Mouse (Mus musculus): ENCODE measurements at regions not wholly inside any gene's neighbourhood (a gene's known extent, or its start where the extent isn't known, plus 50 kb on each side); places are given as distances from the start of the nearest gene placed in this dataset.
A peak's percentile ranks its signal among the peaks of the same experiment; 100 is the strongest.

- H3K9me3 ChIP-seq (replicated peaks), result no peaks in the 10 kb centered on the region
- H3K4me3 ChIP-seq, result no peak overlapping the region
- H3K4me2 ChIP-seq, result no peak overlapping the region
- no peaks in the 10 kb centered on the region for H3K27me3 ChIP-seq (replicated peaks)
- H3K9ac ChIP-seq, result no peak overlapping the region
- H3K27ac ChIP-seq, result no peak overlapping the region
- H3K36me3 ChIP-seq, result no peaks in the 10 kb centered on the region
- H3K4me1 ChIP-seq, result peaks cover 6% of the 10 kb centered on the region; the same call in 1 of the 2 replicates
- no peak for ATAC-seq
- 39% methylated on average over 11 of the region's 11 CpGs for WGBS (ENCODE audit: insufficient replicate concordance)
Measured at GRCm38 (mm10) chr4:9125236-9125963, 886.6 kb upstream of the Car8 start.

GRCm38 (mm10) chr4:9124586-9125232 is 885.9 kb upstream of the Car8 start:
- no peaks in the 10 kb centered on the region for H3K36me3 ChIP-seq
- WGBS (ENCODE audit: insufficient replicate concordance), result 81% methylated on average over 4 of the region's 4 CpGs
- H3K9ac ChIP-seq, result no peak overlapping the region
- peaks cover 6% of the 10 kb centered on the region; the same call in 1 of the 2 replicates for H3K4me1 ChIP-seq
- no peaks in the 10 kb centered on the region for H3K27me3 ChIP-seq (replicated peaks)
- H3K4me3 ChIP-seq, result no peak overlapping the region
- no peak overlapping the region for H3K4me2 ChIP-seq
- H3K27ac ChIP-seq, result no peak overlapping the region
- ATAC-seq, result no peak
- no peaks in the 10 kb centered on the region for H3K9me3 ChIP-seq (replicated peaks)

- no peak overlapping the region for H3K9ac ChIP-seq
- H3K27ac ChIP-seq, result no peak overlapping the region
- H3K4me3 ChIP-seq, result no peak overlapping the region
- no peaks in the 10 kb centered on the region for H3K36me3 ChIP-seq
- H3K27me3 ChIP-seq (replicated peaks), result no peaks in the 10 kb centered on the region
- H3K4me2 ChIP-seq, result no peak overlapping the region
- peaks cover 6% of the 10 kb centered on the region; the same call in 1 of the 2 replicates for H3K4me1 ChIP-seq
- ATAC-seq, result no peak
- no peaks in the 10 kb centered on the region for H3K9me3 ChIP-seq (replicated peaks)
- 52% methylated on average over 5 of the region's 5 CpGs for WGBS (ENCODE audit: insufficient replicate concordance)
Measured at GRCm38 (mm10) chr4:9124109-9124508, 885.3 kb upstream of the Car8 start.

- no peaks in the 10 kb centered on the region for H3K27me3 ChIP-seq (replicated peaks)
- no peaks in the 10 kb centered on the region for H3K9me3 ChIP-seq (replicated peaks)
- H3K4me2 ChIP-seq, result no peak overlapping the region
- ATAC-seq, result no peak
- no peak overlapping the region for H3K4me3 ChIP-seq
- peaks cover 7% of the 10 kb centered on the region; the same call in 1 of the 2 replicates for H3K4me1 ChIP-seq
- no peak overlapping the region for H3K9ac ChIP-seq
- 57% methylated on average over 9 of the region's 9 CpGs for WGBS (ENCODE audit: insufficient replicate concordance)
- H3K27ac ChIP-seq, result no peak overlapping the region
- H3K36me3 ChIP-seq, result no peaks in the 10 kb centered on the region
Measured at GRCm38 (mm10) chr4:9123396-9124031, 884.7 kb upstream of the Car8 start.

GRCm38 (mm10) chr4:9122639-9123286 is 883.9 kb upstream of the Car8 start:
- ATAC-seq, result no peak
- no peaks in the 10 kb centered on the region for H3K27me3 ChIP-seq (replicated peaks)

GRCm38 (mm10) chr4:9116955-9117647 is 878.3 kb upstream of the Car8 start:
- 61% methylated on average over 4 of the region's 4 CpGs for WGBS (ENCODE audit: insufficient replicate concordance)
- peak; percentile 71 for ATAC-seq

More at GRCm38 (mm10) chr4:9122639-9123286, 883.9 kb upstream of the Car8 start:
- Histone ChIP-seq H3K27ac (no peak overlapping the region), H3K9me3 (replicated peaks) (no peaks in the 10 kb centered on the region), H3K9ac (no peak overlapping the region), H3K4me2 (no peak overlapping the region), H3K4me3 (no peak overlapping the region), H3K4me1 (peaks cover 10% of the 10 kb centered on the region; the same call in 1 of the 2 replicates), H3K36me3 (no peaks in the 10 kb centered on the region)
- WGBS (ENCODE audit: insufficient replicate concordance), result 62% methylated on average over 10 of the region's 10 CpGs

GRCm38 (mm10) chr4:9115874-9116273 is 877.0 kb upstream of the Car8 start:
- H3K36me3 ChIP-seq, result no peaks in the 10 kb centered on the region
- H3K27ac ChIP-seq, result no peak overlapping the region
- H3K4me3 ChIP-seq, result no peak overlapping the region
- H3K4me1 ChIP-seq, result peaks cover 25% of the 10 kb centered on the region
- H3K9ac ChIP-seq, result no peak overlapping the region
- H3K27me3 ChIP-seq (replicated peaks), result no peaks in the 10 kb centered on the region
- H3K4me2 ChIP-seq, result 0 out of 2 replicates have a peak overlapping the region, but pooled peaks have one; percentile 1
- ATAC-seq, result no peak
- WGBS (ENCODE audit: insufficient replicate concordance), result 4% methylated on average over 7 of the region's 7 CpGs
- H3K9me3 ChIP-seq (replicated peaks), result no peaks in the 10 kb centered on the region

More at GRCm38 (mm10) chr4:9116955-9117647, 878.3 kb upstream of the Car8 start:
- Histone ChIP-seq H3K4me1 (peaks cover 23% of the 10 kb centered on the region), H3K27me3 (replicated peaks) (no peaks in the 10 kb centered on the region), H3K9ac (no peak overlapping the region), H3K27ac (no peak overlapping the region), H3K4me2 (no peak overlapping the region), H3K9me3 (replicated peaks) (no peaks in the 10 kb centered on the region), H3K4me3 (no peak overlapping the region), H3K36me3 (no peaks in the 10 kb centered on the region)

- 66% methylated on average over 5 of the region's 5 CpGs for WGBS (ENCODE audit: insufficient replicate concordance)
- Histone ChIP-seq H3K9me3 (replicated peaks) (no peaks in the 10 kb centered on the region), H3K27ac (no peak overlapping the region), H3K4me1 (peaks cover 27% of the 10 kb centered on the region), H3K27me3 (replicated peaks) (no peaks in the 10 kb centered on the region), H3K36me3 (no peaks in the 10 kb centered on the region), H3K4me2 (no peak overlapping the region), H3K9ac (no peak overlapping the region), H3K4me3 (no peak overlapping the region)
- no peak for ATAC-seq
Measured at GRCm38 (mm10) chr4:9113982-9114381, 875.1 kb upstream of the Car8 start.

GRCm38 (mm10) chr4:9110355-9110754 is 871.5 kb upstream of the Car8 start:
- no peak overlapping the region for H3K9ac ChIP-seq
- H3K4me3 ChIP-seq, result no peak overlapping the region
- peaks cover 11% of the 10 kb centered on the region; the same call in 1 of the 2 replicates for H3K4me1 ChIP-seq
- H3K4me2 ChIP-seq, result no peak overlapping the region
- no peaks in the 10 kb centered on the region for H3K9me3 ChIP-seq (replicated peaks)
- H3K27me3 ChIP-seq (replicated peaks), result no peaks in the 10 kb centered on the region
- no peaks in the 10 kb centered on the region for H3K36me3 ChIP-seq
- H3K27ac ChIP-seq, result no peak overlapping the region
- ATAC-seq, result no peak
- WGBS (ENCODE audit: insufficient replicate concordance), result 16% methylated on average over 7 of the region's 7 CpGs

- no peak for ATAC-seq
- Histone ChIP-seq H3K4me3 (no peak overlapping the region), H3K9me3 (replicated peaks) (0 out of 2 replicates have a peak, but pooled peaks cover 5% of the 10 kb centered on the region), H3K27ac (no peak overlapping the region), H3K27me3 (replicated peaks) (no peaks in the 10 kb centered on the region), H3K9ac (no peak overlapping the region), H3K4me2 (no peak overlapping the region), H3K36me3 (no peaks in the 10 kb centered on the region), H3K4me1 (peaks cover 5% of the 10 kb centered on the region; the same call in 1 of the 2 replicates)
- WGBS (ENCODE audit: insufficient replicate concordance), result 53% methylated on average over 14 of the region's 14 CpGs
Measured at GRCm38 (mm10) chr4:9107295-9107694, 868.5 kb upstream of the Car8 start.

- Histone ChIP-seq H3K27ac (no peak overlapping the region), H3K9me3 (replicated peaks) (0 out of 2 replicates have a peak, but pooled peaks cover 5% of the 10 kb centered on the region), H3K36me3 (no peaks in the 10 kb centered on the region), H3K9ac (no peak overlapping the region), H3K4me2 (no peak overlapping the region), H3K4me3 (no peak overlapping the region), H3K4me1 (peaks cover 5% of the 10 kb centered on the region; the same call in 1 of the 2 replicates), H3K27me3 (replicated peaks) (no peaks in the 10 kb centered on the region)
- 76% methylated on average over 9 of the region's 9 CpGs for WGBS (ENCODE audit: insufficient replicate concordance)
- ATAC-seq, result no peak
Measured at GRCm38 (mm10) chr4:9106778-9107177, 867.9 kb upstream of the Car8 start.
